Mouse (Mus musculus): ENCODE measurements at regions not wholly inside any gene's neighbourhood (a gene's known extent, or its start where the extent isn't known, plus 50 kb on each side); places are given as distances from the start of the nearest gene placed in this dataset.

DNA sequence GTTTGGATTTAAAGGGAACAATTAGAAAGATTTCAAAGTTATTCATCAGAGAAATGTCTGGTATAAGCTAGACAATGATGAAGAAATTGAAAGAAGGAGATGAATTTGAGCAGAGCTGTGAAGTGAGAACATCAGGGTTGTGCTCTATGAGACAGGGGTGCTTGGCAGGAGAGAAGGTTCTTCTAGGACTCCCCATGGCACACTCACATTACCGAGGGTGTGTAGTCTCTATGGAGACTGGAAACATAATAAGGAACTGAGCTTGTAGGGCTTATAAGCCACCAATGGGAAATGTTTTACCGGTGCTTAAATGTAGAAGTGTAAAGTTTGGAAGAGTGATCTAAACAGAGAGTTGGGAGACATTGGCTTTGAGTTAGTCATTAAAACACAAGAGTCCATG is 889.9 kb downstream of the Stim2 start:
- no peak for DNase-seq (ENCODE audit: low spot score in 2 of 2)

DNA sequence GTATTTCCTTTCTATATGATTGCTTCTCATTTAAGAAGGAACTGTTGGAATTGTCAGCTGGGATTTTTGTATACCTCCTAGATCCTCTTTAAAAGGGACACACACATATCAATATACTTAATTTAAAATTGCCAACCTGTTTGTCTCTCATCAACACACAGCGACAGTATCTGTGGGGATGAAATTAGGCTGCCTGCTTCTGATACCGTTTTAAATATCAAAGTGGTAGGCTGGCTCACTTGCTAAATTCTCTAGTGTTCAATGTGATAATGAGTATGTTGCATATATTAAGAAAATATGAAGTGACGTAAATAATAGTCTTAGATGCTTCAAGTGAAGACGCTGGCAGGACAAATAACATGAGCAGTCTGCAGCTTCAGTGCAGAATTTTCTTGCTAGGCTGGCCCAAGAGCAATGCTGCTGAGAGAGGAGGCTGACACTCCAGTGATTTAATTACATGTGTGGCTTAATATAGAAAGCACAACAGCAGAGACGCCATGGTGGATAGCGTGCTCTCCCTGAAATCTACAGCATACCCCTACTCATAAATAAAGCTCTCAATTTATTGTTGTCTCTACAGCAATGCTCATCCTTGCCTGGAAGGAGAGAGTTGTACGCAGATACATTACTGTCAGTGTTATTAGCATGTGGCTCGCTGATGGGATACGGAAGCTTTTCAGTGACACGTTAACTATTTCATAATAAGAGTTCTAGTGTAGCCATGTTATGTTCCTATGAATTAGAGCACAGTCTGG is 896.4 kb downstream of the Stim2 start:
- peak in 1 of 2 experiments; percentile 4 for DNase-seq (ENCODE audit: low spot score in 2 of 2)

Data from frontal cortex, postnatal 36 days (tissue).